Mouse (Mus musculus): ENCODE data around the gene Psmc5. TPM values are rescaled to one million over a fixed set of nuclear protein-coding genes. Genes with fewer than 3 reads are reported as not detected.

The Psmc5 gene
- polyA plus RNA-seq, 1 experiment from 2014 or later = 368 TPM

- Histone ChIP-seq H3K27ac (ENCODE audit: low read depth, low read length) (no peak overlapping the region), H3K4me2 (ENCODE audit: low read depth, low read length, severe bottlenecking) (no peak overlapping the region), H3K9ac (ENCODE audit: low read length) (no peak overlapping the region), H3K36me3 (ENCODE audit: control insufficient read depth, insufficient read depth, low read length) (peaks cover 29% of the 10 kb centered on the region; the same call in 1 of the 2 replicates), H3K9me3 (ENCODE audit: control insufficient read depth, low read length) (no peaks in the 10 kb centered on the region), H3K4me1 (replicated peaks; ENCODE audit: control insufficient read depth, insufficient read depth, low read length) (peaks cover 4% of the 10 kb centered on the region; the same call in 1 of the 2 replicates), H3K4me3 (ENCODE audit: low read depth, low read length) (no peak overlapping the region), H3K27me3 (ENCODE audit: control insufficient read depth, insufficient read depth, low read length) (no peaks in the 10 kb centered on the region)
- DNase-seq (ENCODE audit: low spot score) (no peak), ATAC-seq (replicated peaks; ENCODE audit: low FRiP score) (no peak)
- 95% methylated on average over 4 of the region's 4 CpGs for WGBS
Measured at GRCm38 (mm10) chr11:106265570-106265969, 9.6 kb downstream of the Psmc5 start.

- H3K9ac ChIP-seq (ENCODE audit: low read length) = no peak overlapping the region
- H3K4me2 ChIP-seq (ENCODE audit: low read depth, low read length, severe bottlenecking) = no peak overlapping the region
- ATAC-seq (replicated peaks; ENCODE audit: low FRiP score) (no peak), DNase-seq (ENCODE audit: low spot score) (no peak)
- H3K9me3 ChIP-seq (ENCODE audit: control insufficient read depth, low read length) = no peaks in the 10 kb centered on the region
- no peak overlapping the region for H3K4me3 ChIP-seq (ENCODE audit: low read depth, low read length)
- peaks cover 29% of the 10 kb centered on the region; the same call in 1 of the 2 replicates for H3K36me3 ChIP-seq (ENCODE audit: control insufficient read depth, insufficient read depth, low read length)
- H3K4me1 ChIP-seq (replicated peaks; ENCODE audit: control insufficient read depth, insufficient read depth, low read length) = peaks cover 7% of the 10 kb centered on the region
- H3K27me3 ChIP-seq (ENCODE audit: control insufficient read depth, insufficient read depth, low read length) = no peaks in the 10 kb centered on the region
- 92% methylated on average over 10 of the region's 10 CpGs for WGBS
- no peak overlapping the region for H3K27ac ChIP-seq (ENCODE audit: low read depth, low read length)
Measured at GRCm38 (mm10) chr11:106266431-106266830, 10.5 kb downstream of the Psmc5 start.

- Histone ChIP-seq H3K27ac (ENCODE audit: low read depth, low read length) (peak overlapping the region; percentile 4; the same call in 1 of the 2 replicates), H3K4me2 (ENCODE audit: low read depth, low read length, severe bottlenecking) (no peak overlapping the region), H3K27me3 (ENCODE audit: control insufficient read depth, insufficient read depth, low read length) (no peaks in the 10 kb centered on the region), H3K9me3 (ENCODE audit: control insufficient read depth, low read length) (no peaks in the 10 kb centered on the region), H3K36me3 (ENCODE audit: control insufficient read depth, insufficient read depth, low read length) (peaks cover 25% of the 10 kb centered on the region; the same call in 1 of the 2 replicates), H3K9ac (ENCODE audit: low read length) (no peak overlapping the region), H3K4me1 (replicated peaks; ENCODE audit: control insufficient read depth, insufficient read depth, low read length) (peaks cover 9% of the 10 kb centered on the region), H3K4me3 (ENCODE audit: low read depth, low read length) (no peak overlapping the region)
- 85% methylated on average over 15 of the region's 15 CpGs for WGBS
- DNase-seq (ENCODE audit: low spot score) (no peak), ATAC-seq (replicated peaks; ENCODE audit: low FRiP score) (no peak)
Measured at GRCm38 (mm10) chr11:106267311-106267852, 11.4 kb downstream of the Psmc5 start.

GRCm38 (mm10) chr11:106267871-106268270, 11.9 kb downstream of the Psmc5 start:
- DNase-seq (ENCODE audit: low spot score) = no peak
- Histone ChIP-seq H3K9me3 (ENCODE audit: control insufficient read depth, low read length) (no peaks in the 10 kb centered on the region), H3K4me2 (ENCODE audit: low read depth, low read length, severe bottlenecking) (no peak overlapping the region), H3K36me3 (ENCODE audit: control insufficient read depth, insufficient read depth, low read length) (peaks cover 20% of the 10 kb centered on the region; the same call in 1 of the 2 replicates), H3K4me3 (ENCODE audit: low read depth, low read length) (no peak overlapping the region), H3K4me1 (replicated peaks; ENCODE audit: control insufficient read depth, insufficient read depth, low read length) (peaks cover 9% of the 10 kb centered on the region), H3K9ac (ENCODE audit: low read length) (no peak overlapping the region), H3K27me3 (ENCODE audit: control insufficient read depth, insufficient read depth, low read length) (no peaks in the 10 kb centered on the region), H3K27ac (ENCODE audit: low read depth, low read length) (peak overlapping the region; percentile 66; the same call in 1 of the 2 replicates)
- 78% methylated on average over 5 of the region's 5 CpGs for WGBS
- no peak for ATAC-seq (replicated peaks; ENCODE audit: low FRiP score)

GRCm38 (mm10) chr11:106268326-106269059, 12.5 kb downstream of the Psmc5 start:
- H3K36me3 ChIP-seq (ENCODE audit: control insufficient read depth, insufficient read depth, low read length) = peaks cover 17% of the 10 kb centered on the region; the same call in 1 of the 2 replicates
- H3K9ac ChIP-seq (ENCODE audit: low read length) = peak overlapping the region; percentile 39
- peaks cover 9% of the 10 kb centered on the region for H3K4me1 ChIP-seq (replicated peaks; ENCODE audit: control insufficient read depth, insufficient read depth, low read length)
- no peak for ATAC-seq (replicated peaks; ENCODE audit: low FRiP score)
- no peaks in the 10 kb centered on the region for H3K9me3 ChIP-seq (ENCODE audit: control insufficient read depth, low read length)
- no peaks in the 10 kb centered on the region for H3K27me3 ChIP-seq (ENCODE audit: control insufficient read depth, insufficient read depth, low read length)
- no peak overlapping the region for H3K4me3 ChIP-seq (ENCODE audit: low read depth, low read length)
- H3K27ac ChIP-seq (ENCODE audit: low read depth, low read length) = peak overlapping the region; percentile 66
- DNase-seq (ENCODE audit: low spot score) = no peak
- no peak overlapping the region for H3K4me2 ChIP-seq (ENCODE audit: low read depth, low read length, severe bottlenecking)
- WGBS = 84% methylated on average over 8 of the region's 8 CpGs

- H3K36me3 ChIP-seq (ENCODE audit: control insufficient read depth, insufficient read depth, low read length) = peaks cover 12% of the 10 kb centered on the region; the same call in 1 of the 2 replicates
- 83% methylated on average over 3 of the region's 3 CpGs for WGBS
- peaks cover 9% of the 10 kb centered on the region for H3K4me1 ChIP-seq (replicated peaks; ENCODE audit: control insufficient read depth, insufficient read depth, low read length)
Measured at GRCm38 (mm10) chr11:106269060-106269431, 13.1 kb downstream of the Psmc5 start.

GRCm38 (mm10) chr11:106271131-106271793, 15.3 kb downstream of the Psmc5 start:
- Histone ChIP-seq H3K9me3 (ENCODE audit: control insufficient read depth, low read length) (no peaks in the 10 kb centered on the region), H3K36me3 (ENCODE audit: control insufficient read depth, insufficient read depth, low read length) (no peaks in the 10 kb centered on the region; the same call in 1 of the 2 replicates), H3K27me3 (ENCODE audit: control insufficient read depth, insufficient read depth, low read length) (no peaks in the 10 kb centered on the region), H3K27ac (ENCODE audit: low read depth, low read length) (no peak overlapping the region), H3K4me2 (ENCODE audit: low read depth, low read length, severe bottlenecking) (peak overlapping the region; percentile 59), H3K4me3 (ENCODE audit: low read depth, low read length) (peak overlapping the region; percentile 96), H3K9ac (ENCODE audit: low read length) (peak overlapping the region; percentile 94), H3K4me1 (replicated peaks; ENCODE audit: control insufficient read depth, insufficient read depth, low read length) (peaks cover 9% of the 10 kb centered on the region)
- DNase-seq (ENCODE audit: low spot score) (no peak), ATAC-seq (replicated peaks; ENCODE audit: low FRiP score) (no peak)
- WGBS = 58% methylated on average over 5 of the region's 5 CpGs

More at GRCm38 (mm10) chr11:106269060-106269431, 13.1 kb downstream of the Psmc5 start:
- H3K4me2 ChIP-seq (ENCODE audit: low read depth, low read length, severe bottlenecking) = no peak overlapping the region
- DNase-seq (ENCODE audit: low spot score) (no peak), ATAC-seq (replicated peaks; ENCODE audit: low FRiP score) (no peak)
- H3K27ac ChIP-seq (ENCODE audit: low read depth, low read length) = peak overlapping the region; percentile 53
- no peaks in the 10 kb centered on the region for H3K9me3 ChIP-seq (ENCODE audit: control insufficient read depth, low read length)
- no peak overlapping the region for H3K4me3 ChIP-seq (ENCODE audit: low read depth, low read length)
- no peaks in the 10 kb centered on the region for H3K27me3 ChIP-seq (ENCODE audit: control insufficient read depth, insufficient read depth, low read length)
- H3K9ac ChIP-seq (ENCODE audit: low read length) = peak overlapping the region; percentile 23; the same call in 1 of the 2 replicates

- peak overlapping the region; percentile 96 for H3K4me3 ChIP-seq (ENCODE audit: low read depth, low read length)
- no peak; the same call in 1 of the 2 replicates for ATAC-seq (replicated peaks; ENCODE audit: low FRiP score)
- H3K27ac ChIP-seq (ENCODE audit: low read depth, low read length) = peak overlapping the region; percentile 78
- 3% methylated on average over 41 of the region's 41 CpGs for WGBS
- no peaks in the 10 kb centered on the region for H3K9me3 ChIP-seq (ENCODE audit: control insufficient read depth, low read length)
- peak overlapping the region; percentile 59 for H3K4me2 ChIP-seq (ENCODE audit: low read depth, low read length, severe bottlenecking)
- peak; percentile 75 for DNase-seq (ENCODE audit: low spot score)
- peak overlapping the region; percentile 94 for H3K9ac ChIP-seq (ENCODE audit: low read length)
- H3K4me1 ChIP-seq (replicated peaks; ENCODE audit: control insufficient read depth, insufficient read depth, low read length) = peaks cover 9% of the 10 kb centered on the region
- H3K36me3 ChIP-seq (ENCODE audit: control insufficient read depth, insufficient read depth, low read length) = no peaks in the 10 kb centered on the region; the same call in 1 of the 2 replicates
- H3K27me3 ChIP-seq (ENCODE audit: control insufficient read depth, insufficient read depth, low read length) = no peaks in the 10 kb centered on the region; the same call in 1 of the 2 replicates
Measured at GRCm38 (mm10) chr11:106271794-106272643, 16.1 kb downstream of the Psmc5 start.

Data from forebrain, embryonic 11.5 days (tissue).